Mouse (Mus musculus): ENCODE measurements at regions not wholly inside any gene's neighbourhood (a gene's known extent, or its start where the extent isn't known, plus 50 kb on each side); places are given as distances from the start of the nearest gene placed in this dataset.

DNA sequence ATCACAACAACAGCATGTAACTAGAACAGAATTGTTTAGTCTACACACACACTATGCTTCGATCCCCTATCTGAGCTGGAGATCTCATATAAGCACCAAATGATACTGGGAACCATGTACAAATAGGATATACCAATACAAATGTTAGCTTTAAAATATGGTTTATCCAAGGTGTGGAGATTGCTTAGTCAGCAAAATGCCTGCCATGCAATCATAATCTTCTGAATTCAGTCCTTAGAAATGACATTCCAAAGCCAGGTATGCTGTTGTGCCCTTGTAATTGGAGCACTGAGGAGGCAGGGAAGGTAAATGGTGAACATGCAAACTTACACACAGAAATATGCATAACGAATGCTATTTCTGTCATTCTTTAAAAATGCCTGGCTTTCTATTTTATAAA, 54.0 kb upstream of the Thsd7b start:
- no peak for ATAC-seq (ENCODE audit: low TSS enrichment)

DNA sequence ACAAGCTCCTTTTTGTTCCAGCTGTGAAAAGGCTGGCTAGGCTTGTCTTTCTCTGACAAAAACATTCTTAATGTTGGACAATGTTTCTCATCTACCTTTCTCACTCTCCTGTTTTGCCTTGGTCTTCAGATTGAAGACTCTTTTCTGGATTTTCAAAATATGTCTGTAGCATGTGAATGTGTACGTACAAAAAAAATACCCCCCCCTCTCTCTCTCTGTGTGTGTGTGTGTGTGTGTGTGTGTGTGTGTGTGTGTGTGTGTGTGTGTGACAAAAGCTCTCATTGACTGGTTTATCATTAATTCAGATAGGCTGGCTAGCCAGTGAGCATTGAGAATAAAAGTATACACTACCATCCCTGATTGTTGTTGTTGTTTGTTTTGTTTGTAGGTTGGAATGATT, 64.3 kb upstream of the Thsd7b start:
- no peak for ATAC-seq (ENCODE audit: low TSS enrichment)

DNA sequence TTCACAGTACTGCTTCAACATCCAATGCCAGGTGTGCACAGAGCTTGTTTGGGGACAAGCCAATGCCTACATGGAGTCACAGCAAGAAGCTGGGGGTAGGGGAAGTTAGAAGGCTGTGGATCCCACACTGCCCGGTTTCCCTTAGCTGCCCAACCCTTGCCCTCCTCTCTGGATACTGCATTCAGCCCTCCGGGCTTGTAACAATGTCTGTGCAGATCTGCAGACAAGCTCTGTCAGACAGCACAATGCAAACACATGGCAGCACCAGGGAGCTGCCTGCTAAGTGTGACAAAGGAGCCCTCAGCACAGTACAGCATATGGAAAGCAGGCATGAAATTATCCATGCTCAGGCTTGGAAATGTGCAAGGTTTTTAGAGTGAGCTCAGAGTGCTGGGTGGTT, 64.7 kb upstream of the Thsd7b start:
- ATAC-seq (ENCODE audit: low TSS enrichment) = peak; percentile 90

DNA sequence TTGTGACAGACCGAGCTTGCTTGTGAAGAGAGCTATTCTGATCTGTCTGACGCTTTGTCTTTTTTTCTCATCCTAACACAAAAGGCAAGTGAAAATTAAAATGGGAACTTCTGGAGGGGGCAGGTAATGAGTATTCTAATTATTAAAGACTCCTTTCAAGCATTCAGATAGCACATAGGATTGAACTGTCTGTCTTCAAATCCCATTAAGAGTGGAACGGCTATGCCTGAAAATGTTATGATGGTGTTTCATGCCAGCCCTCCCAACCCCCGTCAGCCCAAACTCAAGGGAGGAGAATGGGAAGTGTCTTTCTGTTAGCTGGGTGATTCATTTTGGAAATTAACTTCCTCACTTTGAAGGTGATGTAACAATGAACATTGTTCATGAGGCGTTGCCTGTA, 65.4 kb upstream of the Thsd7b start:
- no peak for ATAC-seq (ENCODE audit: low TSS enrichment)

DNA sequence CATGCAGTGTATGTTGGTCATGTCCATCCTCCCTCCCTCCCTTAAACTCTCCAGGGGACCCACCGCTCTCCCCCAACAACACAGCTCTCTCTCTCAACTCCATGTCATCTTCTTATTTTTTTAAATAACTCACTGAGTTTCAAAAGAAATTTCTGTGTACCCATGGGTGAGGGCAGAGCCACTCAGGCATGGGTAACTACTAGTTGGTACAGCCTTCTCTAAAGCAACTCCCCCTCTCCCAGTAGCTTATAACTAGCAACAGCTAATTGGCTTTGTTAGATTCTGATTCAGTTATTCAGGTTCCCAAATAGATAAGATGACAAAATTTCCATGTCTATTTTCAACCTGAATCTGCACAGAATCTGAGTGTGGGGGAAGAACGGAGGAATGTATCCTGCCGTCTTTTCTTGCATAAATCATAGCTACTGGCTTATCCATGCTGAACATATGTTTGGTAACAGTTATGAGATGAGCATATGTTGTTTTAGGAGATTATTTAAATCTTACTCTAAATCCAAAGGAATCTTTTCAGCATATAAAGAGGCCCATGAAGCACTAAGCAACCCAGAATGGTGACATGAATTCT, 92.8 kb upstream of the Thsd7b start:
- peak; percentile 100 for ATAC-seq (ENCODE audit: low TSS enrichment)

DNA sequence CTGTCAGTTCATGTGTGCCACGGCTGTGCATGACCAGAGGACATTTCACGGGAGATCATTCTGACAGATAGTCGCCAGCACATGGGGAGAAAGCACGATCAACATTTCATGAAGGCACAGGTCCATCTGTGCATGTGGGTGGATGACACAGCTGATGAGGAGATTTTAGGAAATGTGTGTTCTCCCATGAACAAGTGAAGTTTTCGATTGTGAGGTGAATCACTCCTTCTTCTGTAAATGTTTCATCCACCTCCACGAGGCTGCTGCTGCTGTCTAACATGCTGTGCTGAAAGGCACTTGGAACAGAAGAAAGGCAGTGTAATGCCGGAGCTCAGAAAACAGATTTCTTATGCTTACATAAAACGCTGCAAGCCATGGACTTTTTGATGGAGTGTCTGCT, 103.2 kb upstream of the Thsd7b start:
- peak; percentile 98 for ATAC-seq (ENCODE audit: low TSS enrichment)

DNA sequence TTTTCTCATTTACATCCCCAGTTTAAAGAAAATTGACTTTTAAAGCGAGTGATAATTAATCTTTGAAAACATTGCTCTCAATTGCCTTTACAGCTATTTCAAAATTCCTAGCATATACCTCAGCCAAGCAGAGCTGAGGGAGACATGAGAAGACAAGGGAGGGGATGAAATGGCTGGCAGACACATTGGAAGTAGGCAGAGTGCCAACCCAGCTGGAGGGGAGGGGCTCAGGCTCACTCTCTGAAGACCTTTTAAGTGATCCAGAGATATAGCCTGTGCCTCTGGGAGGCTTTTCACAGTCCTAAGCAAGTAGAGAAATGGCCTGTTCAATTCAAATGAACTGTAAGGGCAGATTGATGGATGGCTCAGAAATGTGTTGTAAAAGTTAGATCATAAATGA, 122.5 kb upstream of the Thsd7b start:
- ATAC-seq (ENCODE audit: low TSS enrichment) = no peak

DNA sequence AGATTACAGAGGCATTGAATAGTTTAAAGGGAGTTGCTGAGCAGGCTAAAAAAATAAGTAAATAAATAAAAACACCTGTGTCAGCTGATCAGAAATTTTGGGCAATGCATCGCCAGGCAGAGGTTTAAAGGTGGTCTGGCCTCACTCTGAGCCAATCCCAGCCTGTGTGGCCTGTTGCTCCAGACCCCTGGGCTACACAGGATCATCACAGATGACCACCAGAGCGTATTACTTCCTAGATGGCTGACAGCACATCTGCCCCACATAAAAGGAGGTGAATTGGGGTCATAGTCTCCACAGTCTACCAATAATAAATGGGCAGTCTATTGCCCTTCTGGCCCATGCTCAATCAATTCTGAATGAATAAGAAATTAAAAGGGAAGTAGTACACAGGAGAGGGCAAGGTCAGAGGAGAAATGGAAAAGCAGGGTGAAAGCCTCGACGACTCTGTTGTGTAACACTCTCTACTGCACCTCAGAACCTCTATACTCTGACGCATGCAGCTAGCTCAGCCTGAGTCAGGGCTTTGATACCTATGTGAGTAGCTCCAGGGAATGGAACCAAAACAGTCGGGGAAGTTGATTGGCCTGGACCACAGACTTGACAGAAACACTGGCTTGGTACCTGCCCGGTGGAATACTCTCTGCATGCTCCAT, 124.2 kb upstream of the Thsd7b start:
- no peak for ATAC-seq (ENCODE audit: low TSS enrichment)

DNA sequence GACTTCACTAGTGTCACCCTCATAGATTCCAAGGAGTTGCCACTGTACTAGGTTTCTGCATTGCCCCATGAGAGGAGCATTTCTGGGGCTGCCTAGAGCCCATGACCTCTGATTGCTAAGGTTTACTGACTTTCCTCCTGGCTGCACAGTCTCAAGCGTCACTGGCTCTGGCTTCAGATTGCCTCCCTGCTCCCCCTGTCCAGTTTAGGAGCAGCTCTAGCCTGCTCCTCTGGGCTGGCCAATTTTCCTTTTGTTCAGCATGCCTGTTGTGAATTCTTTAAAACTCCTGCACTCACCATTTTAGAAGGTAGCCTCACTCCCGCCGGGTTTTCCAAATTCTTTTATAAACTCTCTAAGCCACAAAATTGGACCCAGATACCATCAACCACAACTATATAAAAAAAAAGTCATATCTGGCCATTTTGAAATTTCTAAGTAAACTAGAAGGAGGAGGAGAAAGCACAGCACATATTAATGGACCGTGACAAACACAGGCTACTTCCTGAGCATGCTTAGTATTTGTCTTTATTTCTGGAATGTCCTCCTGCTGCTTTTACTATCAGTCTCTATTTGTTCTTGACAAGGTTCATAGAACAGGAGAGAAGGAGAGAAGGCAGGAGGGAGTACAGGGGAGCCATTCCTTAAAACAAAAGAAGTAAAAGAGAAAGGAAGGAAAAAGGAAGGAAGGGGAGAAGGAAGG, 126.6 kb upstream of the Thsd7b start:
- no peak for ATAC-seq (ENCODE audit: low TSS enrichment)

DNA sequence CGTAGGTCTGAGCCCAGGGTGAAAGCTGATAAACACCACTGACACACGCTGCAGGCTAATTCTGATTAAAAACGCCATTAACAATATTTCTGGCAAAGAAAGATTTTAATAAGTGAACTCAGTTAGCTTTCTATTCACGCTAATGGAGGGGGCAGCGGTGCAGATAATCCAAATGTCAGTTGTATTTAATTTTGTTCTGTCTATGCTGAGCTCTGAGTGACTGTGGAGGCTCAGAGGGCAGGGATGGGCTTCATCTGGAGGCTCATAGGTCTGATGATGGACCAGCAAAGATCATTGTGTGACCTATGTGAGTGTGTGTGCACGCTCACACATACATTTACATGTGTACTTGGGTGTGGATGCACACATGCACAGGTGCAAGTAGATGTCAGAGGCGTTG, 134.3 kb upstream of the Thsd7b start:
- no peak for ATAC-seq (ENCODE audit: low TSS enrichment)

DNA sequence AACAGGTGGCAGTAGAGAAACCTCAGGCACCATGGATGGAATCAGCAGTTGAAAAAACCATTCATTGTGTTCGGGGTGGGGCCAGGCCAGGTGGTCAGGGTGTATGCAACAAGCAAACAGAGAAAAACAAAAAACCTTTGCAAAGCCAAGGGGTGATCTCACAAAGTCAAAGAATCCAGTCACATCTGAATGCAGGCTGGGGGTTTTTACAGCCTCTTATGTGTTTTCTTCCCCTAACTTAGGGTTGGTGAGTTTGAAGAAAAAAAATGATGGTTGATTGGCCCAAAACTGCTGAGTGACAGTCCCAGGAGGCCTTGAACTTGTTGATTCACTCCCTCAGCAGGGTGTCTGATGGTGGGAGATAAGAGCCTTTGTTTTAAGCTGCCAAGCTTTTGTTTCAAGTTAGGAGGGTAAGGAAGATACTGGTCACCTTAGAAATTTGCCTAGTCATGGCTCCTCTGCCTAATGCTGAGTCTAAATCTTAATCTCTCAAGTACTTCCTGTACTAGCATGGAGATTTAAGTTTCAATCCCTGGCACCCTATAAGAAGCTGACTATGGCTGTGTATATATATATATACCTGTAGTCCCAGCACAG, 166.0 kb upstream of the Thsd7b start:
- ATAC-seq (ENCODE audit: low TSS enrichment) = no peak

DNA sequence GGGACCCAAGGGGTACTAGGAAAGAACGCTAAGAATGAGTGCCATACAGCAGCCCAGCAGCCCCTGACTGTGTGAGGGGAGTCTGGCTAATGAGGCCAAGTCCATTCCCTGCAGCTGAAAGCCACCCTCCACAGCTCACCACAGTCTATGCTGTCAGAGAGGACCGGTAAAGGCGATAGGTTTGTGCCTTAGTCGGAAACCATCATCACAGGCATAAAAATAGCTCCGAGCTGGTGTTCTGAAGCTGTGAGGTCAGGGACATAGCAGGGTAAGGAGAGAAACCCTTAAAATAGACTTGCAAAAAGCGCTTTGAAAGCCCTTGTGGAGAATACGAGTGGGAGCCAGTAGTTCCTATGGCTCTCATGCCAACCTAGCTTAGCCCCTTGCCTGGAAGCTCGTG, 172.1 kb upstream of the Thsd7b start:
- ATAC-seq (ENCODE audit: low TSS enrichment) = peak; percentile 16; the same call in 1 of the 2 replicates

DNA sequence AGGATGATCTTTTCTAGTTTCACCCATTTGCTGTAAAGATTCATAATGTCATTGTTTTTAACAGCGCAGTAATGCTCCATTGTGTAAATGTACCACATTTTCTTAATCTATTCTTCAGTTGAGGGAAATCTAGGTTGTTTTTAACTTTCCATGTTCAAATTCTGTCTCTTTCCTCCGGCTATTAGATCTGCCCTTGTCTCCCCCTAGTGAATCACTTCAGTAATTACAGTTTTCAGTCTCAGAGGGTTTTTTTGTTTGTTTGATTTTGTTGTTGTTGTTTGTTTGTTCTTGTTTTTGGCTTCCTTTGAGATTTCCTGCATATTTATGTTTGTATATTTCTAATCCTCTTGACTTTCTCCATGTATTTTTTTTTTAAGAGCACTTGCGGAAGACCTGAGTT, 194.8 kb upstream of the Thsd7b start:
- no peak for ATAC-seq (ENCODE audit: low TSS enrichment)

DNA sequence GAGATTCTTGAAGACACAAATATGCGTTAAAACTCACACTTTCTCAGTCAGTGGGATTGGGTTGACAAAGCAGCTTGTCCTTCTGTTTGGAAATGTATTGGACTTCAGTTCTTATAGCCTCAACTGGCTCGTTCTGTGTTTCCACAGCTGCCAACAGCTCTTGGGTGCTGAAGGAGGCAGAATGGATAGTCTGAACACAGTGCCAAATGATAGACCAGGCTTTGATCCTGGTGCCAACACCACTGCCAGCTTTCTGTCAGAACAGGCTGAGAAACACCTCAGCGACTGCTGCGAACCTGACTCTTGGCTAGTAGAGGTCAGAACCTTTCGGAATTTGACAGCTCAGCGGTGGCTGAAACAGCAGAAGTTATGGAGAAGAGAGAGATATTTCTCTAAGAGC, 215.9 kb upstream of the Thsd7b start:
- ATAC-seq (ENCODE audit: low TSS enrichment) = no peak

DNA sequence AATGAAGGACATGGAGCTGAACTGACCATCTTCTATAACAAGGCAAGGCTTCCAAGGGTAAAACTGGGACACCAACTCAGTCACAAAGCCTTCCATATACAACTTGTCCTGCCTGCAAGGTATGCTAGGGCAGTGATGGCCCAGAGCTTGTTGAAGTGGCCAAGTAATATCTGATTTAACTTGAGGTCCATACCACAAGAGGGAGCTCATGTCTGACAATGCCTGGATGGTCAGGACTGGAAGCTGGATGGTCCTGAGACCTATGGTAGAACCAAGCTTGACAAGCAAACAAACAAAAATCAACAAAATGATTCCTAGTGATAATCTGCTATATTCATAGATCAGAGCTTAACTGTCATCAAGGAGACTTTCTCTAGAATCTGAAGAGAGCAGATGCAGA, 217.8 kb upstream of the Thsd7b start:
- no peak for ATAC-seq (ENCODE audit: low TSS enrichment)

DNA sequence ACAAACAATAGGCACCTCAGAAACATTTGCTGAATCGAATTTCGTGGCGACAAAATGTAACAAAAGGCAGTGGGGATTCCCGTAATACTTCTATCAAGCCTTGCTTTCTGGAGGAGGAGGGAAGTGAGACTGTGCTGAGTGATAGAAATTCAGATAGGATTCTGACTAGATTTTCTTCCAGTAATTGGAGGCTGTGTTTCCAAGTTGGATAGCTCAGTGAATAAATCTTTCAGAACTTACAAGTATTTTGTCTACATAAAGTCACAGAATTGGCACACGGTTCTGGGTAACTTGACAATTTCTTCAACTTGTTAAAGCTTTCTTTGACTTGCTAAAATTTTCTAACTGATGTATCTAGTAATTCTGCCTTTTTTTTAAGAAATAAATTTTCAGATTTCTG, 239.4 kb upstream of the Thsd7b start:
- ATAC-seq (ENCODE audit: low TSS enrichment) = no peak

DNA sequence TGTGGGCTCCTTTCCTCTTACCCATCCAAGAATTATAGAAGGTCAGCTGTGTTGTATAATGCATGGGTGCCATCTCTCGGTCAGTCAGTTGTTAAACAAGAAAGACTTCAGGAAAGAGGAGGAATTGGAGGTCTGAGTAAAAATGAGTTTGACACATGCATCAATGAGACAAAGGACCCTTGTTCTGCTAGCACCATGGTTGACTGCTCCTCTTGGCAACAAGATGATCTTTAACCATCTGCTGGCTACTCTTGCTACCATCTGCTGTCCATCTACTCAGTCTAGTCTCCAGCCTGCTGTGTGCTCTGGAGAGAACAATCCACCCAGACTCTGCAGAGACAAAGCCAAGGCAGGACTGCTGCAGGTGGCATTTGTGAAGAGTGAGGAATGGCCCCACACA, 267.2 kb upstream of the Thsd7b start:
- no peak for ATAC-seq (ENCODE audit: low TSS enrichment)

DNA sequence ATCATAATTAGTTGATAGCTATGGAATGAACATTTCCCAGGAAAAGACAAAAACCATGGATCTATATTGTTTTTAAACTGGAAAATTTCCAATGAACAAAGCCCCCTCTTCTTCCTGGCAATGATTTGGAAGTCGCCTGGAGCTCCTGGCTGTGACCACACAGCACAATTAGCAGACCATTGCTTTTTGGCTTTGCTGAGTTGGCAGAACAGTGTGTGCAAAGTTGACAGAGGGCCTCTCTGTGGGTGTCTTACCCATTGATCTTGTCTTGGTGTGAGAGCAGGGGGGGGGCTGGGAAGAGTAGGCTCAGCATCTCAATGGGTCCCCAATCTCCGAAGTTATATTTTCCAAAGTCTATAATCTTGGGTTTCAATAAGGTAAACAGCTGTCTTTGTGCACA, 270.8 kb upstream of the Thsd7b start:
- no peak for ATAC-seq (ENCODE audit: low TSS enrichment)

DNA sequence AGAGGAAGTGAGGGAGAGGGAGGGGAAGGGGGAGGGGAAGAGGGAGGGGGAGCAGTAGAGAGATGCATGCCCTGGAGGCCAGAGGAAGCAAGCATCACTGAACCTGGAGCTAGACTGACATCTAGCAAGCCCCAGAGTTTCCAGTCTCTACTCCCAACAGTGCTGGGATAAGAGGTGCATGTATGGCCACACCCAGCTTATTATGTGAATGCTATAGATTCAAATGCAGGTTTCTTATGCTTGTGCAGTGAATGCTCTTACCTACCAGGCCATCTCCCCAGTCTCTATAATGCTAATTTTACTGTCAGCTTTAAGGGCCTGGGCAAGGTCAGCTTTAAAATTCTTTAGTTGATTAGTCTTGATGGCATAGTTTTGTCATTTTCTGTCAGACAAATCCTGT, 271.3 kb upstream of the Thsd7b start:
- no peak for ATAC-seq (ENCODE audit: low TSS enrichment)

DNA sequence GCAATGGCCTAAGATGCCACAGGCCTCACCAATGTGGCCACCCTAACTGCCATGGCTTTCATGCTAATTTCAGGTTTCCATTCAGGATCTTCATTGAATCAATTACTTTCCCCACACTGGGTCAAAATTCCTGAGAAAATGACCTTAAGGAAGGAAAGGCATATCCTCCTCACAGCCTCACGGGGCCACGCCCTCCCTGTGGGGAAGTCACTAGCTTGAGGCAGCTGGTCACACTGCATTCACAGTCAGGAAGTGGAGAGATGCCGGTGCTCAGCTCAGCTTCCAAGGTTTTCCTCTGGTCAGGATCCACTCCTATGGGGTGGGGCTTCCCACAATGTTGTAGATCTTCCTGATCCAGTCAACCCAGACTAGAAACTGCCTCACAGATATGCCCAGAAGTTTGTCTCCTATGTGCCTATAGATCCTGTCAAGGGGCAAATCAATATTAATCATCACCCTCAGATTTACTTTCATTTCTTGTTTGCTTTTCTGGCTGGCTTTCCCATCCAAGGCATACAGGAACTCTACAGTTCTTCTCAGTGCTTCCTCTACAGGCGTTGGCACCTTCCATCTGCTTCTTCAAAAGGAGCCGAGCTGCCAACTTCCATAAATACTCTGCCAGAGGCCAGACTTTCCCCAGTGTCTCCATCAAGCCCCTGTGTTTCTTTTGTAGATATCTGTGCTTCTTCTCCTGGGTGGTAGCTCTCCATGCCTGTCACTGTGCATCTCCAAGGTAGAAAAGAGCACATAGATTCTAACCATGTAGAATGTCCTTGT, 273.2 kb upstream of the Thsd7b start:
- ATAC-seq (ENCODE audit: low TSS enrichment) = peak; percentile 85

DNA sequence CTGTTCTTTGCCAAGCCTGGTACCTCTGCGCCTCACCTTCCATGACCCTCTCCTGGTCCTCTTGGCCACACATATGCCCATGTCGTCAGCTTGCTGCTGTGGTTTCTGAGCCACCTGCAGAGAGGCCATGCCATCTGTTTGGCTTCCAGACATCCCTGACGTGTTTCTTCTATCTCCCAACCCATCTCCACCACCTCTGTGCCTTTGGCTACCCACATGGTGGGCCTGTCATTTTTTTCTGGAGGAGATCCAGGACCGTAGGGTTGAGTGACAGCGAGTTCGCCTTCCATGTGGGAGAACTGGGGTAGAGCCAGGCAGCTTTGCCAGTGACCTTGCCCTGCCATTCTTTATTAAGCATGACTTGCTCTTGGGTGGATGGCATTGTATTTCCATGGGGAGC, 278.4 kb upstream of the Thsd7b start:
- no peak for ATAC-seq (ENCODE audit: low TSS enrichment)

DNA sequence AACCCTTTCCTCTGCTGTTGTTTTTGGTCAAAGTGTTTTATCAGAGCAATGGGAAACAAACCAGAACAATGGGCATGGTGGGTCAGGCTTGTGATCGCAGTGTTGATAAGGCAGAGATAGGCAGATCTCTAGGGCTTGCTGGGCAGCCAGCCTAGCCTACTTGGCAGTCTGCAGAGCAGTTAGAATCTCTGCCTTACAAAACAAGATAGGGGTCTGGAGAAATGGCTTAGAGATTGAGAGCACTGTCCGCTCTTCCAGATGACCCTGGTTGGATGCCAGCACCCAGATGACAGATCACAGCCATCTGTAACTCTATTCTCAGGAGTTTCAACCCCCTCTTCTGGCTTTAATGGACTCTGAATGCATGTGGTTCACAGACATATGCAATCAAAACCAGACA, 289.7 kb upstream of the Thsd7b start:
- ATAC-seq (ENCODE audit: low TSS enrichment) = no peak

Measured in frontal cortex, adult (tissue).